Mouse (Mus musculus): Measurements from ENCODE around the gene Acd. TPM values are rescaled to one million over a fixed set of nuclear protein-coding genes. Genes with fewer than 3 reads are reported as not detected.

Gene Acd
- polyA plus RNA-seq, 1 experiment from 2014 or later = 84.3 TPM

DNA sequence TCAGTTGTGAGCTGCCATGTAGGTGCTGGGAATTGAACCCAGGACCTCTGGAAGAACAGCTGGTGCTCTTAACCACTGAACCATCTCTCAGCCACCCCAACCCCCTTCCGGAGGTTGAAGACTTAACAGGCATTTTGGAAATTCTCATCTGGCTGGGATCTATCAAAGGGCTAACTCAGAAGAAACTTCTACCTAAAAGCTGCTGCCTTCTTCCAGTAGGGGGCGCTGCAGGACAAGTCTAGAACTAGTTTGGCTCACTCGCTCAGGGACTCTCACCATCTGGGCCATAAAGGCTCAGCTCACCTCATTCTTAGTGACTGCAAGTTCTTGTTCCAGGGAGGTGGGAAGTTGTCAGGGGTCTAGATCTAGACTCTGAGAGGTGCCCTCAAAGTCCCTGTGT, 13.2 kb upstream of the Acd start:
- WGBS = 8% methylated on average over 3 of the region's 3 CpGs
- Histone ChIP-seq H3K9me3 (no peaks in the 10 kb centered on the region), H3K9ac (no peak overlapping the region), H3K4me1 (no peaks in the 10 kb centered on the region), H3K27me3 (no peaks in the 10 kb centered on the region), H3K27ac (no peak overlapping the region), H3K4me2 (no peak overlapping the region), H3K36me3 (peaks cover 13% of the 10 kb centered on the region), H3K4me3 (no peak overlapping the region)
- 0 out of 2 replicates have a peak, but pooled peaks have one; percentile 27 for ATAC-seq (ENCODE audit: insufficient number of reproducible peaks, insufficient read depth, low FRiP score, low TSS enrichment, low read depth)

DNA sequence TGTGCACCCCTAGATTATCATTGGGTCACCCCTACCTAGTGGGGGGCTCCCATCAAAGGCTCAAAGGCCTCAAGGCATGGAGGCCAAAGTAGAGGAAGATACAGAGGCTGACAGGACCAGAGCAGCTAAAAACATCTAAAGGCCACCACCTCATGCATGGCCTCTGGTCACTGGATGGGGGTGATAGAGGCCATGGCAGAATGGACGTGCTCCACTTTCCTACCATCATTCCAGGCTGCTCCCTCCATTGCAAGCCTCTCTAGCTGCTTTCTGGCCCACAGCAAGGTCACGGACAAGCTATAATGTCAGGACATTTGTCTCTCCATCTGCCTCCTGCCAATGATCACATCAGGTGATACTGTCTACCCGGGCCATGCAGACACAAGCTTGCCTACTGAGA, 11.4 kb upstream of the Acd start:
- peaks cover 3% of the 10 kb centered on the region for H3K4me1 ChIP-seq
- no peaks in the 10 kb centered on the region for H3K9me3 ChIP-seq
- ATAC-seq (ENCODE audit: insufficient number of reproducible peaks, insufficient read depth, low FRiP score, low TSS enrichment, low read depth) = no peak
- no peak overlapping the region for H3K9ac ChIP-seq
- peaks cover 12% of the 10 kb centered on the region for H3K36me3 ChIP-seq
- H3K4me2 ChIP-seq = no peak overlapping the region
- 92% methylated on average over 3 of the region's 3 CpGs for WGBS
- no peaks in the 10 kb centered on the region for H3K27me3 ChIP-seq
- H3K27ac ChIP-seq = no peak overlapping the region
- H3K4me3 ChIP-seq = no peak overlapping the region

DNA sequence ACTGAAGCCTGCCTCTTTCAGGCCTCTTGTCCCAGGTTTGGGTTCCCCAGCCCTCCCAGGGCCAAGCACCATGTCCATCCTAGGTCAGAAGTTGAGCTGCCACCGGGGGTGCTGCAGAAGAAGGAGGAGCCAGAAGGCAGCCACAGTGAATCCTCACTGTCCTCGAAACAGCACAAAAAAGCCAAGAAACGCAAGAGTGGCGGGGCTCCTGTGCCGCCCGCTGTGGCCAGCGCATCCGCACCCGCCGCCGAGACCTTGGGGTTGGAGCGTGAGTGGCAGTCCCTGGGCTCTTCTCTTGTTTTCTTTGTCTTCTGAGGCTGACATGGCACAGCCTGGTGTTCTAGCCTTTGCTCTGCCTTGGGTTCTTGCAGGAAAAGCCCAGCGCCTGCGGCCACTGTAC, 8.4 kb upstream of the Acd start:
- H3K9ac ChIP-seq = no peak overlapping the region
- peaks cover 3% of the 10 kb centered on the region; the same call in 1 of the 2 replicates for H3K36me3 ChIP-seq
- 75% methylated on average over 14 of the region's 14 CpGs for WGBS
- H3K4me2 ChIP-seq = no peak overlapping the region
- ATAC-seq (ENCODE audit: insufficient number of reproducible peaks, insufficient read depth, low FRiP score, low TSS enrichment, low read depth) = no peak
- H3K4me3 ChIP-seq = no peak overlapping the region
- no peaks in the 10 kb centered on the region for H3K9me3 ChIP-seq
- H3K4me1 ChIP-seq = peaks cover 14% of the 10 kb centered on the region
- no peak overlapping the region for H3K27ac ChIP-seq
- H3K27me3 ChIP-seq = no peaks in the 10 kb centered on the region

DNA sequence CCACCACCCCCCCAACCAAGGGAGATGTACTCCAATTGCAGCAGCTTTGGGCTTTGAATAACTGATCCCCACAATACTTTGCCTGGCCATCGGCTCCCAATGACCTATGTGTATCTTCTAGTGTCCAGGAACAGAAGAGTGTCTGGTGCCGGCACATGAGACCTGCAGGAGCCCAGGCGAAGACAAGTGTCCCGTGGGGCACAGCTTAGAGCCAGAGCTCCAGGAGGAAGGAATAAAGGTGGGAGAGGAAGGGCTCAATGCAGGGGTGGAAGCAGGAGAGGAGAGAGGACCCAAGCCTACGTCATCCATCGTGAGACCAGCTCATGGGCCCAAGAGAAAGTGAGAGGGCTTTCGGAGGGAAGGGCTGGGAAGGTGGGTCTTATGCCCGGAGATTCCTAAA, 7.8 kb upstream of the Acd start:
- H3K9me3 ChIP-seq = no peaks in the 10 kb centered on the region
- peaks cover 9% of the 10 kb centered on the region for H3K36me3 ChIP-seq
- no peak overlapping the region for H3K27ac ChIP-seq
- H3K4me3 ChIP-seq = no peak overlapping the region
- WGBS = 92% methylated on average over 8 of the region's 8 CpGs
- no peak overlapping the region for H3K9ac ChIP-seq
- H3K27me3 ChIP-seq = no peaks in the 10 kb centered on the region
- H3K4me2 ChIP-seq = no peak overlapping the region
- H3K4me1 ChIP-seq = peaks cover 14% of the 10 kb centered on the region
- no peak for ATAC-seq (ENCODE audit: insufficient number of reproducible peaks, insufficient read depth, low FRiP score, low TSS enrichment, low read depth)

DNA sequence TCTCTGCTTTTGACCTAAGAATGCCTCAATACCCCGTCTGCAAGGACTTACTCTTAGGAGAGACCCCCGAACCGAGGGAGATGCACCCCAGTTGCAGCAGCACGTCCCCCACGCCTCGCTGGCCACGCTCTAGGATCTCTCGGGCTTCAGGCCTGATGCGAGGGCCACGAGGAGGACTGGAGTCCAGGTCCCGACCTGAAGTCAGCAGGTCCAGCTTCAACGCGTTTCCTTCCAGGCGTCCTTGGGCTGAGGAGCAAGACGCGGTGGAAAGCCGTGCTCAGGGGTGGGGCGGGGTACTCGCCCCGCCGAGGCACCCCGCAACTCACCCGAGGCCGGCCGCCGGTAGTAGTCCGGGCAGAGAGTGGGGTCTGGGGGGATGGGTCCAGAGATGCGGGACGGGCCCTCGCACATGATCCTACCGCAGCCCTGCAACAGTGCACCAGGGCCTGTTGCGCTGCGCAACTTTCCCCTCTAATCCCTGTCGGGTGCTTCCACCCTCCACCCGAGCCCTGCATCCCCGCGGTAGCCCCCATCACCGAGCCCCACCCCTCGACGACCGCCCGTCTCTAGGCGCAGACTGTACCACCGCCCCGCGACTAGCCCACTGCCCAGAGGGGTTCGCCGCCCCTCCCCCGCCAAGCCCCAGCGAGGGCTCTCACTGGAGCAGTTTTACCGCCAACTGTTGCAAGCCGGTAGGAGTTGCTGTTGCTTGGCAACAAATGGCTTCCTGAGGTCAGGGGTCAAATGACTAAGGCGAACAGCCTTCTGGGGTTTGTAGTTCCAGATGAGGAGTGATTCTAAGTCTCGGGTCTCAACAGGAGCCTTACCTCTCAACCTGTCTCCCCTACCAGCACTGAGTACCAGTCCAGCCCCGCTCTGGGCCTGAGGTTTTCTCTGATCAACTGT, 6.8 kb upstream of the Acd start, which contains the start of the genes 4933405L10Rik and Enkd1:
Gene 4933405L10Rik (plus strand): TSS at position 158 of the 906 bp plus-strand sequence.
Gene Enkd1 (minus strand): TSS at position 713 of the 906 bp plus-strand sequence.
- H3K27me3 ChIP-seq = no peaks in the 10 kb centered on the region
- peak within 1 kb of the TSS; percentile 92 for H3K4me2 ChIP-seq
- peak within 1 kb of the TSS; percentile 62 for H3K4me3 ChIP-seq
- ATAC-seq (ENCODE audit: insufficient number of reproducible peaks, insufficient read depth, low FRiP score, low TSS enrichment, low read depth) = peak; percentile 65
- H3K36me3 ChIP-seq = peaks cover 19% of the 10 kb centered on the region
- WGBS = under 1% methylated on average over 55 of the region's 55 CpGs
- peak within 1 kb of the TSS; percentile 79 for H3K9ac ChIP-seq
- H3K4me1 ChIP-seq = peaks cover 14% of the 10 kb centered on the region
- H3K27ac ChIP-seq = peak within 1 kb of the TSS; percentile 28; the same call in 1 of the 2 replicates
- H3K9me3 ChIP-seq = no peaks in the 10 kb centered on the region

DNA sequence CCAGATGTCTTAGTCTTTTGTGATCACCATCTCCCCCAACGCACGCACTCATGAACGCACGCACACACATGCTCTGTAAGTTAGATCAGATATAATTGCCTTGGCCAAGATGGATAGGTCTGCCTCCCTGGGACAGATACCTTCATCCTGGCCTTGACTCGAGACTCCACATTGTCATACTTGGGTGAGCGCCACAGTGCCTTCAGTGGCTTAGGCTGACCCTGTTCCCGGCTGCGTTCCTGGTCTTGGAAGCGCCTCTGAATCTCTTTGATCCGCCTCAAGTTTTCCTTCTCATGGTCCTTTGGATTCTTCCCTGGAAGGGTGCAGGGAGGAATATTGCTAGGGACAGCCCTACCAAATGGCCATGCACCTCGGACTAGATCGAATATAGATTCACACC, 5.5 kb upstream of the Acd start:
- Histone ChIP-seq H3K27me3 (no peaks in the 10 kb centered on the region), H3K27ac (no peak overlapping the region), H3K4me1 (peaks cover 24% of the 10 kb centered on the region), H3K36me3 (peaks cover 22% of the 10 kb centered on the region), H3K9me3 (no peaks in the 10 kb centered on the region), H3K9ac (peak overlapping the region; percentile 79), H3K4me2 (peak overlapping the region; percentile 92), H3K4me3 (peak overlapping the region; percentile 62)
- no peak for ATAC-seq (ENCODE audit: insufficient number of reproducible peaks, insufficient read depth, low FRiP score, low TSS enrichment, low read depth)
- WGBS = 84% methylated on average over 12 of the region's 12 CpGs

DNA sequence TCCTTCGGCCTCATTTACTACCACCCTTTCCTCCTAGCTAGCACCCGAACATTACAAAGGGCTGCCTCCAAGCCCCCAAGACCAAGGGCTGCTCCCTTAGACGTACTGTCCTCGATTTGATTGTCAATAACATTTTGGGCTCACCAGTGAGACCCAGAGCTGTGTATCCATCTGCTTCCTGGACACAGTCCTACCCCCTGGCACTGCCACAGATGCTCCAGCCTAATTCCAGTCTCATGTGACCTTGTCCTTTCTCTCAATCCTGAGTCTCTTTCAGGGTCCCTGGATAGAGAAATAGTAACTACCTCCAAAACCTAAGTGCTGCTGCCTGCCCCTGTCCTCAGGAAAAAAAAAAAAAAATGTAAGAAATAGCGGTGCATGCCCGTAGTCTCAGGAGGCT, 4.1 kb upstream of the Acd start:
- no peaks in the 10 kb centered on the region for H3K27me3 ChIP-seq
- peaks cover 22% of the 10 kb centered on the region for H3K36me3 ChIP-seq
- no peak overlapping the region for H3K27ac ChIP-seq
- H3K4me3 ChIP-seq = no peak overlapping the region
- WGBS = 89% methylated on average over 6 of the region's 6 CpGs
- no peak for ATAC-seq (ENCODE audit: insufficient number of reproducible peaks, insufficient read depth, low FRiP score, low TSS enrichment, low read depth)
- H3K4me2 ChIP-seq = no peak overlapping the region
- peaks cover 28% of the 10 kb centered on the region for H3K4me1 ChIP-seq
- no peaks in the 10 kb centered on the region for H3K9me3 ChIP-seq
- no peak overlapping the region for H3K9ac ChIP-seq

DNA sequence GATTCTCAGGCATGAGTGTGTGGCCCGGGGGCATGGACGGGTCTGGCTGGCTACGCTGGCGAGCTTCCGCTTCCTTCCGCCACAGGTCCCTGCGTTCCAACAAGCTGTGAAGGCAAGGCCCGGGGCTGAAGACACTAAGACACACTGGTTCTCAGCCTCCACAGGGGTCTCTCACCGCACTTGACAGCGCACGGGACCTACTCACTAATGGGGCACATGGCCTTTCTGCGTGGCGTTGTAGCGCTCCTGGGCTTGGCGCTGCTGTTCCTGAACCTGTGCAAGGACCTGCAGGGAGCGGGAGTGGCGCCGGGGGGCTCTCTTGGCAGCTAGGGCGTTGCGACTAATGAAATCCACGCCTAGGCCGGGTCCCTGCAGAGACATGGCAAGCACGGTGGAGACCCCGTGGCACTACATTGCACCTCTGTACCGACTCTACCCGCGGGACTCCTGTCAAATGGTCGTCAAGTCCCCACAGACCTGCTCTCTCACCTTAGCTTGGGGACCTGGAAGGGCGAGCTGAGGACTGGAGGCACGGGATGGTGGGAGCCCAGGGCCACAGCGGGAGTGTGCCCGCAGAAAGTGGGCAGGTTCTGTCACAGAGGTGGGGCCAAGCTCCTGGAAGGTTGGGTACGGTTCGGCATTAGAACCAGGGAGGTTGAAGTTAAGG, 3.4 kb upstream of the Acd start:
- no peaks in the 10 kb centered on the region for H3K27me3 ChIP-seq
- peaks cover 32% of the 10 kb centered on the region for H3K4me1 ChIP-seq
- WGBS = 90% methylated on average over 34 of the region's 34 CpGs
- no peak overlapping the region for H3K4me2 ChIP-seq
- no peak for ATAC-seq (ENCODE audit: insufficient number of reproducible peaks, insufficient read depth, low FRiP score, low TSS enrichment, low read depth)
- H3K9ac ChIP-seq = no peak overlapping the region
- peaks cover 22% of the 10 kb centered on the region for H3K36me3 ChIP-seq
- no peak overlapping the region for H3K4me3 ChIP-seq
- H3K27ac ChIP-seq = no peak overlapping the region
- H3K9me3 ChIP-seq = no peaks in the 10 kb centered on the region

DNA sequence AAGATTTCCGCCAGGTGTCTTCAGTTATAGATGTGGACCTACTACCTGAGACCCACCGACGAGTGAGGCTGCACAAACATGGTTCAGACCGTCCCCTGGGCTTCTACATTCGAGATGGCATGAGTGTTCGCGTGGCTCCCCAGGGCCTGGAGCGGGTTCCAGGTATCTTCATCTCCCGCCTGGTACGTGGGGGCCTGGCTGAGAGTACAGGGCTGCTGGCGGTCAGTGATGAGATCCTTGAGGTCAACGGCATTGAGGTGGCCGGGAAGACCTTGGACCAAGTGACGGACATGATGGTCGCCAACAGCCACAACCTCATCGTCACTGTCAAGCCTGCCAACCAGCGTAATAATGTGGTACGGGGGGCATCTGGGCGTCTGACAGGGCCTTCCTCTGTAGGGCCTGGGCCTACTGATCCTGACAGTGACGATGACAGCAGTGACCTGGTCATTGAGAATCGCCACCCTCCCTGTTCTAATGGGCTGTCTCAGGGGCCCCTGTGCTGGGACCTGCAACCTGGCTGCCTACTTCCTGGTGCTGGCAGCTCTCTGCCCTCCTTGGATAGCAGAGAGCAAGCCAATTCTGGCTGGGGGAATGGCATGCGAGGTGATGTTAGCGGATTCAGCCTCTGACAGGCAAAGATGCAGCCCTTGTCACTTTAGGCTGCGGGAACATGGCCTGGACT, 2.0 kb upstream of the Acd start:
- Histone ChIP-seq H3K9me3 (no peaks in the 10 kb centered on the region), H3K27ac (no peak overlapping the region), H3K4me1 (peaks cover 32% of the 10 kb centered on the region), H3K9ac (peak overlapping the region; percentile 68; the same call in 1 of the 2 replicates), H3K4me2 (no peak overlapping the region), H3K4me3 (no peak overlapping the region), H3K27me3 (no peaks in the 10 kb centered on the region), H3K36me3 (peaks cover 32% of the 10 kb centered on the region)
- WGBS = 93% methylated on average over 24 of the region's 24 CpGs
- ATAC-seq (ENCODE audit: insufficient number of reproducible peaks, insufficient read depth, low FRiP score, low TSS enrichment, low read depth) = no peak

DNA sequence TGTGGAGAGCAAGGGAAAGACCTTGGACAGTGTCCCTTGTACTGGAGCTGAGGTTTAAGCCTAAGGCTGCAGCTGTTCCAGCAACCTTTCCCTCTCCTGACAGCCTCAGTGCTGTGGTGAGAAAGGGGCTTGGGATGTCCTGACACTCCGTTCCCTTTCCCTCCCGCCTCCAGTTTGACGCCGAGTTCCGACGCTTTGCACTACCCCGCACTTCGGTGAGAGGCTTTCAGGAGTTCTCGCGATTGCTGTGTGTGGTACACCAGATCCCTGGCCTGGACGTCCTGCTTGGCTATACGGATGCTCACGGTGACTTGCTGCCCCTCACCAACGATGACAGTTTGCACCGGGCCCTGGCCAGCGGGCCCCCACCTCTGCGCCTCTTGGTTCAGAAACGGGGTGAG, 1.1 kb upstream of the Acd start:
- WGBS = 40% methylated on average over 18 of the region's 18 CpGs
- H3K36me3 ChIP-seq = peaks cover 41% of the 10 kb centered on the region
- H3K27me3 ChIP-seq = no peaks in the 10 kb centered on the region
- peak overlapping the region; percentile 72 for H3K4me3 ChIP-seq
- H3K9me3 ChIP-seq = no peaks in the 10 kb centered on the region
- peaks cover 26% of the 10 kb centered on the region for H3K4me1 ChIP-seq
- H3K9ac ChIP-seq = peak overlapping the region; percentile 68
- H3K27ac ChIP-seq = peak overlapping the region; percentile 94; the same call in 1 of the 2 replicates
- peak overlapping the region; percentile 91 for H3K4me2 ChIP-seq
- no peak for ATAC-seq (ENCODE audit: insufficient number of reproducible peaks, insufficient read depth, low FRiP score, low TSS enrichment, low read depth)

DNA sequence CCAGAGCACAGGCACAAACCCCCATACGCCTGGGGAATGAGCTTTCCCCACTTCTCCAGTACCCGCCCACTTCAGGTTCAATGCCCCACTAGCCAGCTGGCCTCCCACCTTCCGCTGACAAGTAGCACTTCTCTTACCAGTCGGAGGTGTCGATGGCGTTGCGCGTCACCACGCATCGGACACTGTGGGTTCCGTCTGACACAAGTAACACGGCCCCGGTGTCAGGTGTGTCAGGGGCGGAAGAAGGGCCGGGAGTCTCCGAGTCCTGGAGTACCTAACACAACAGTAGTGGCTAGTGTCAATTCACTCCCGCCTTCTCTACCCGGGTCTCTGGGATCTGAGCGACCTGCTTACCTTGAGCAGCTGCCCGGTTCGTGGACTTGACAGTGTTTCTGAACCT, 336 bp downstream of the Acd start:
- peaks cover 48% of the 10 kb centered on the region for H3K36me3 ChIP-seq
- ATAC-seq (ENCODE audit: insufficient number of reproducible peaks, insufficient read depth, low FRiP score, low TSS enrichment, low read depth) = 0 out of 2 replicates have a peak, but pooled peaks have one; percentile 2
- peak overlapping the region; percentile 82 for H3K9ac ChIP-seq
- no peaks in the 10 kb centered on the region for H3K9me3 ChIP-seq
- H3K27me3 ChIP-seq = 0 out of 2 replicates have a peak, but pooled peaks cover under 1% of the 10 kb centered on the region
- peak overlapping the region; percentile 91 for H3K4me2 ChIP-seq
- peak overlapping the region; percentile 94 for H3K27ac ChIP-seq
- under 1% methylated on average over 21 of the region's 21 CpGs for WGBS
- peak overlapping the region; percentile 72 for H3K4me3 ChIP-seq
- H3K4me1 ChIP-seq = peaks cover 18% of the 10 kb centered on the region
